Mouse (Mus musculus) midbrain, embryonic 12.5 days (tissue): ENCODE measurements around the gene Prmt7. TPM values are rescaled to one million over a fixed set of nuclear protein-coding genes. Genes with fewer than 3 reads are reported as not detected.
A peak's percentile ranks its signal among the peaks of the same experiment; 100 is the strongest.

Source experiments
- ATAC-seq: fragments of 200-750 bp; cut with Nextera tagmentation; 2 replicates; pipeline ENCODE4 v1.8.0; 2017; ENCODE audit warnings: low read depth, moderate TSS enrichment, moderate library complexity; ENCODE audit not compliant: low FRiP score
- H3K27ac ChIP-seq: fragments of 300-500 bp; sonication (generic); replicated peaks from 2 replicates; pipeline ENCODE4 v1.5.1; 2016; ENCODE audit warnings: mild to moderate bottlenecking
- H3K27me3 ChIP-seq: fragments of 300-500 bp; sonication (generic); 2 replicates; pipeline ENCODE4 v1.6.1; 2016; ENCODE audit warnings: mild to moderate bottlenecking
- H3K36me3 ChIP-seq: fragments of 300-500 bp; sonication (generic); 2 replicates; pipeline ENCODE4 v1.6.1; 2016
- H3K4me1 ChIP-seq: fragments of 300-500 bp; sonication (generic); 2 replicates; pipeline ENCODE4 v1.6.1; 2016
- H3K4me2 ChIP-seq: fragments of 300-500 bp; sonication (generic); replicated peaks from 2 replicates; pipeline ENCODE4 v1.6.1; 2016; ENCODE audit warnings: mild to moderate bottlenecking, moderate library complexity
- H3K4me3 ChIP-seq: fragments of 300-500 bp; sonication (generic); 2 replicates; pipeline ENCODE4 v1.5.1; 2016; ENCODE audit warnings: mild to moderate bottlenecking
- H3K9ac ChIP-seq: fragments of 300-500 bp; sonication (generic); replicated peaks from 2 replicates; pipeline ENCODE4 v1.6.1; 2016; ENCODE audit warnings: mild to moderate bottlenecking, moderate library complexity
- H3K9me3 ChIP-seq: fragments of 300-500 bp; sonication (generic); 2 replicates; pipeline ENCODE4 v1.6.1; 2016; ENCODE audit warnings: mild to moderate bottlenecking
- WGBS: fragments of 180-500 bp; shearing (Covaris S2); methylation state at CpG from one replicate; pipeline ENCODE4 v1.1.7; 2016; 5-methylcytosine and 5-hydroxymethylcytosine counted together
- polyA plus RNA-seq: library from polyadenylated mRNA; unstranded; fragments of >200 nt; fragmentation: Nextera tagmentation; extraction: Ambion mirVana; gene quantifications from 2 replicates; pipeline ENCODE4 v1.2.1, GENCODE M21; 2016

Gene Prmt7
- polyA plus RNA-seq, 1 experiment from 2014 or later = 59.9 TPM

DNA sequence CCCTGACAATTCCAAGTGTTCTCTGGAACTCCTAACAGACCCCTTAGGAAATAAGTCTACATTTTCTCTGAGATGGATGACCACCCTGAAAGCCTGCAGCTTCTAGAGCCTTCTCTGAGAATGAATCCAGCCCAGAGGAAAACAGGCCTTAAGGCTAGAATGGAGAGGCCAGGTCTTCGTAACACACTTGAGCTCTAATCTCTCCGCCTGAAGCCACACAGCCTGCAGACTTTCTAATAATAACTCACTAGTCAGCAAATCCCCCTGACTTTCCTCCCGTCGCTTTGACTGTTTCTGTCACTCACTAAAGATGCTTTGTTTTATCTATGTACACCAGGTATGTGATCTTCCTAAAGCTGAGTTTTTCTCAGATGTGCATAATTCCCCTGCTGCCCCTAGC, 60.6 kb downstream of the Prmt7 start:
- Histone ChIP-seq H3K36me3 (no peaks in the 10 kb centered on the region), H3K4me3 (no peak overlapping the region), H3K4me2 (no peak overlapping the region), H3K9ac (no peak overlapping the region), H3K27me3 (no peaks in the 10 kb centered on the region), H3K9me3 (no peaks in the 10 kb centered on the region), H3K27ac (peak overlapping the region; percentile 42; the same call in 1 of the 2 replicates), H3K4me1 (peaks cover 33% of the 10 kb centered on the region)
- 56% methylated on average over 4 of the region's 4 CpGs for WGBS
- ATAC-seq = no peak

DNA sequence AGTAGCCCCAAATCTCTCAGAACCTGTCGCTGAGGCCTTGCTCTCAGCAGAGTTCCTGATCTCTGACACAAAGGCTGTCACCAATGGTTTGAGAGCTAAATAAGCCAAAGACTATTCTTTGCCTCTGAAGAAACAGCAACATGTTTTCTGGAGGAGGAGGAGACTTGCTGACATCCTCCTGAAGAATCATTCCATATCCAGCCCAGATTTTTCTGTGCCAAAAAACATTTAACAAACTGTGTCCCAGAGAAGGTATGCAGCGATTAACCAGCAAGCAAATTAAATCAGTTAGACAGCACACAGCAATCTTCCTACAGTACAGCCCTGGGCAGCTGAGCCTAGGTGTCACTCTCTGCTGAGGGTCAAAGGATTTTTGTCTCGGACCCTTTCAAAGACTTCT, 62.7 kb downstream of the Prmt7 start:
- no peaks in the 10 kb centered on the region for H3K9me3 ChIP-seq
- H3K4me3 ChIP-seq = no peak overlapping the region
- 89% methylated on average over 3 of the region's 3 CpGs for WGBS
- ATAC-seq = no peak
- no peak overlapping the region for H3K27ac ChIP-seq
- H3K4me2 ChIP-seq = no peak overlapping the region
- no peaks in the 10 kb centered on the region for H3K27me3 ChIP-seq
- H3K36me3 ChIP-seq = no peaks in the 10 kb centered on the region
- H3K9ac ChIP-seq = no peak overlapping the region
- peaks cover 33% of the 10 kb centered on the region for H3K4me1 ChIP-seq

DNA sequence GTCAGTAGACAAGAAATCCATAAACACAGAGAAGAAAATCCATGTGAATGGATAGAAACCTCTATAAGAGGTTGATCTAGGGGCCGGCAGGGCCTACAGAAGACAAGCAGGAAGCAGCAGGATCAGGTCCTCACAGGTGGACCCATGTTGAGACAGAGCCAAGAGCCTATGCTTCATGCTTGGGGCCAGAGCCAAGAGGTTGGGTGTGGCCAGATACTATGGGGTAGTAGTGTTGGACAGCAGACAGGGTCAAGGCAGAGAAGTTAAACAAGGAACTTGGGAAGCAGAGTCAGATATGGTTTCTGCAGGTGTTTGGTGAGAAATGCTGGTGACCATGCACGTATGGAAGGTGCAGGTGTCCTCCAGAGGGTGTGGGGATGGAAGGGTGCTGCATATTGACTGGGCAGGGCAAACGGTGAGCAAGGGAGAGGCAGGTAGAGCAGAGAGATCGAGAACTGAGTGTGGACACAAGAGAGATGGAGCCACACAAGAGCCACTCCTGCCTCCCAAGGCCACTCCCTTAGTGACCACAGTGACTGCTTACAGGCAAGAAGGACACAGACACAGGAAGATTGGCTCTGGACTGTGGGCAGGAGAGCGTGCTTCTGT, 66.1 kb downstream of the Prmt7 start:
- WGBS = 88% methylated on average over 5 of the region's 5 CpGs
- no peak for ATAC-seq
- H3K9me3 ChIP-seq = no peaks in the 10 kb centered on the region
- H3K4me3 ChIP-seq = no peak overlapping the region
- H3K36me3 ChIP-seq = no peaks in the 10 kb centered on the region
- no peak overlapping the region for H3K27ac ChIP-seq
- H3K27me3 ChIP-seq = no peaks in the 10 kb centered on the region
- no peak overlapping the region for H3K4me2 ChIP-seq
- peaks cover 5% of the 10 kb centered on the region; the same call in 1 of the 2 replicates for H3K4me1 ChIP-seq
- no peak overlapping the region for H3K9ac ChIP-seq

DNA sequence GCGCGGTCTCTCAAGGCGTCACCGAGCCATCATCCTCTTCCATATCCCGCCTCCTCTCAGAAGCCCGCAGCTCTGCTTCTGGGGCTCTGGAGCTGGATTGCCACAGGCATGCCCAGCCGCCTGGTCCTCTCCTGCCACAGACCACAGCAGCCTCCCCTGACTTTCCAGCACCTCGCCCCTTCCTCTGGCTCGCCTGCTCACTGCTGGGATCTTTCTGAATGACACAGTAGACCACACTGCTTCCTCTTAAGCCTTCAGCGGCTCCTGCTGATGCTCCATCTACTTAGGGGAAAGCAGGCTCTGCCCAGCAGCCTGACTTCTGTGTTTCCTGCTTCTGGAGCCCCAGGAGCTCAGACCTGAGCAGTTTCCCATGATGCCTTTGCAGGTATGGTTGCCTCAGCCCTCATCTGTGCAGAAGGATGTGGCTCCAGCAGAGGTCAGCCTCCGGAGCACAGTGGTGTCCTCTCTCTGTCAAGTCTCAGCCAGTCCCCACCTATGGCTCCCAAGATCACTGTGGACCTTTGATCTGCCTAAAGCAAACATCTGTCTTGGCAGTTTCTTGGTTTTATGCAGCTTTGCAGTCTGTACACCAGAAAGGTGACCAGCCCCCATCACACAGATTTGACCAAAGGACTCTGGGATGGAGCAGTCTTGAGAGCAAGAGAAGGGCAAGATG, 67.8 kb downstream of the Prmt7 start:
- Histone ChIP-seq H3K4me1 (no peaks in the 10 kb centered on the region), H3K4me3 (no peak overlapping the region), H3K4me2 (no peak overlapping the region), H3K27me3 (no peaks in the 10 kb centered on the region), H3K36me3 (0 out of 2 replicates have a peak, but pooled peaks cover 8% of the 10 kb centered on the region), H3K9me3 (no peaks in the 10 kb centered on the region), H3K27ac (no peak overlapping the region), H3K9ac (no peak overlapping the region)
- no peak for ATAC-seq
- 83% methylated on average over 11 of the region's 11 CpGs for WGBS

DNA sequence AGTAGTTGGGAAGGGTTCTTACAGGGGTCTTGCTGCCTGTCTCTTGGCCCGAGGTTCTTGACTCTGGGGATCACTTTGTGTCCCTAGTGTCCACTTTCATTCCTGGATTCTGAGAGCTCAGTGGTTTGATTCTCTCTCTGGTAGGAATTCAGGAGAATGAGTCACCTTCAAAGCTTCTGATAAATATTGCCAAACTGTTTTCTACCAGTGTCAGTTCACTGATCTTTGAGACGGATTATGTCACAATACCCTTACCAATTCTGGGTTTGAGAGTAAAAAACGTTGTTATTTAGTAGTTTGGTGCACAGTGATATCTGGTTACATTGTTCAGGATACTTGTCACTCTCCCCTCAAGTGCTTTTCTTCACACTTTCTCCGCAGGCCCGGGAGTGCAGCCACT, 69.4 kb downstream of the Prmt7 start:
- no peak overlapping the region for H3K27ac ChIP-seq
- H3K9me3 ChIP-seq = no peaks in the 10 kb centered on the region
- H3K4me3 ChIP-seq = no peak overlapping the region
- H3K4me1 ChIP-seq = no peaks in the 10 kb centered on the region
- H3K27me3 ChIP-seq = no peaks in the 10 kb centered on the region
- H3K36me3 ChIP-seq = 0 out of 2 replicates have a peak, but pooled peaks cover 9% of the 10 kb centered on the region
- no peak overlapping the region for H3K4me2 ChIP-seq
- no peak for ATAC-seq
- H3K9ac ChIP-seq = no peak overlapping the region
- WGBS = 60% methylated on average over 5 of the region's 5 CpGs

DNA sequence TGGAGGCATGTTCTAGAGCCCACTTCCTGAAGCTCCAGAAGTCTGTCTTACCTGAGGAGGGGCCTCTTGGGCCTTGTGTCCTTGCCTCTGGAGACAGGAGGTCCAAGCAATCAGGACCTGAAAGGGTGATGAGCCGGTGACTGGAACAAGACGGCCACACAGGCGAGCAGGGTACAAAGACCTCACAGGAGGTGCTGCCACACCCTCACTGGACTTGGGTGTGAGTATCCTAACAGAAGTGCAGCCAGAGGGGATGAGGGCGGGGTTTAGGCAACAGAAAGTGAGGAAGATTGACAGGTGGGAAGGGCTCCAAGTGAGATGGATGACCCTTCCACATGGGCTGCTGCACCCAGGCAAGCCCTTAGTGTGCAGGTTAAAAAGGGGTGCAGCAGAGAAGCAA, 70.1 kb downstream of the Prmt7 start:
- ATAC-seq = no peak
- WGBS = 47% methylated on average over 4 of the region's 4 CpGs
- Histone ChIP-seq H3K4me1 (no peaks in the 10 kb centered on the region), H3K4me3 (no peak overlapping the region), H3K27ac (no peak overlapping the region), H3K9me3 (no peaks in the 10 kb centered on the region), H3K4me2 (no peak overlapping the region), H3K36me3 (0 out of 2 replicates have a peak, but pooled peaks cover 9% of the 10 kb centered on the region), H3K9ac (no peak overlapping the region), H3K27me3 (no peaks in the 10 kb centered on the region)

DNA sequence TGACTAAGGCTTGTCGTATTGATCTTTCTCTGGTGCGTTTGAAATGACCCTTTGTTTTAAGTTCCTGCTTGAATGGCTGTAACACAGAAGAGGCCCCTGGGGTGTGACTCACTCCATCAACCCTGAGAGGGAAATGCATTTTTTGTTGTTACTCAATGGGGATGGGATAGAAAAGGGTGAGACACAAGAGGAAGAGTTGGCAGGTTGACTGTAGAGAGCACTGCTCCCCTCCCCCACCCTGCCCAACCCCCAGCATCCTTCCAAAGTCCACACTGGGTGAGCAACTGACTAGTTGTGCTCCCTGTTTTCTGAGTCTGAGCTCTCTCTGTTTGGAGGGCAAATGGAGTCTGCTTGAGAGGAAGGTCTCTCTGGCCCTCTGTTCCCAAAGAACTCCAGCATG, 76.7 kb downstream of the Prmt7 start:
- Histone ChIP-seq H3K27me3 (no peaks in the 10 kb centered on the region), H3K4me2 (no peak overlapping the region), H3K27ac (no peak overlapping the region), H3K4me3 (no peak overlapping the region), H3K4me1 (peaks cover 4% of the 10 kb centered on the region; the same call in 1 of the 2 replicates), H3K9ac (no peak overlapping the region), H3K9me3 (no peaks in the 10 kb centered on the region), H3K36me3 (0 out of 2 replicates have a peak, but pooled peaks cover 9% of the 10 kb centered on the region)
- WGBS = 39% methylated on average over 2 of the region's 2 CpGs
- no peak for ATAC-seq

DNA sequence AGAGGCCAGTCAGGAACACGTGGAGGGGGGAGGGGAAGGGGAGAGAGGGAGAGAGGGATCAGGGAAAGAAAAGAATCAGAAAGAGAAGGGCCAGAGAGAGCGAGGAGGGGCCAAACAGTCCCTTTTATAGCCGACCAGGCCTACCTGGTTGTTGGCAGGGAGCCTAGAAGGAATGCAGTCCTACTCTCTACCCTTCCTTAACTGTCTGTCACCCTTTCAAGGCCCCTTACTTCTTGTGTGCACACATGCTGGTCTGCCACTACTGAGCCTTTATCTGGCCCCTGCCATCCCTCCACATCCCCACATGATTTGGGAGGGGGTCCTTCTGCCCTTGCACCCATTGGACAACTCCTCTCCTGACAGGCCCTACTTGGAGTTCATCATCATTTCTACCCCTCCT, 78.0 kb downstream of the Prmt7 start:
- 33% methylated on average over 3 of the region's 3 CpGs for WGBS

DNA sequence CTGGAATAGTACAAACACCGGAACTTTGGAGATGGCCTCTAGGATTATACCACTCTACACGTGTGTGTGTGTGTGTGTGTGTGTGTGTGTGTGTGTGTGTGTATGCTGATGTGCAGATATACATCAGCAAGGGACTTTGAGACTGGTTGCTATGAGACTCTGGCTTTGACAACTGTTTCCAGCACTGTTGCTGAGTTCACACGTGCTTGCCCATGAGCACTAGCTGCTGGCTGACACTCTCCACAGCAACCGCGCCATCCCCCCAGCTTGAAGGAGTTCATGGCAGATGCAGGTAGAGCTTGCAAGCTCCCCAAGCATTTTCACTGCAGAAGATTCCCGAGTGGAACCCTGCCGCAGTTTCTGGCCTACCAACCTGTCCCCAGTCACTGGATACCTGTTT, 78.7 kb downstream of the Prmt7 start:
- H3K4me3 ChIP-seq = no peak overlapping the region
- H3K9me3 ChIP-seq = no peaks in the 10 kb centered on the region
- 61% methylated on average over 7 of the region's 7 CpGs for WGBS
- H3K4me1 ChIP-seq = peaks cover 13% of the 10 kb centered on the region; the same call in 1 of the 2 replicates
- no peak overlapping the region for H3K4me2 ChIP-seq
- ATAC-seq = no peak
- H3K36me3 ChIP-seq = no peaks in the 10 kb centered on the region
- no peak overlapping the region for H3K9ac ChIP-seq
- no peaks in the 10 kb centered on the region for H3K27me3 ChIP-seq
- no peak overlapping the region for H3K27ac ChIP-seq

More for the DNA sequence above, 78.0 kb downstream of the Prmt7 start:
- H3K27me3 ChIP-seq = no peaks in the 10 kb centered on the region
- no peaks in the 10 kb centered on the region for H3K9me3 ChIP-seq
- H3K36me3 ChIP-seq = no peaks in the 10 kb centered on the region
- no peak overlapping the region for H3K4me2 ChIP-seq
- no peak overlapping the region for H3K27ac ChIP-seq
- H3K9ac ChIP-seq = no peak overlapping the region
- peaks cover 13% of the 10 kb centered on the region; the same call in 1 of the 2 replicates for H3K4me1 ChIP-seq
- H3K4me3 ChIP-seq = no peak overlapping the region
- ATAC-seq = no peak

DNA sequence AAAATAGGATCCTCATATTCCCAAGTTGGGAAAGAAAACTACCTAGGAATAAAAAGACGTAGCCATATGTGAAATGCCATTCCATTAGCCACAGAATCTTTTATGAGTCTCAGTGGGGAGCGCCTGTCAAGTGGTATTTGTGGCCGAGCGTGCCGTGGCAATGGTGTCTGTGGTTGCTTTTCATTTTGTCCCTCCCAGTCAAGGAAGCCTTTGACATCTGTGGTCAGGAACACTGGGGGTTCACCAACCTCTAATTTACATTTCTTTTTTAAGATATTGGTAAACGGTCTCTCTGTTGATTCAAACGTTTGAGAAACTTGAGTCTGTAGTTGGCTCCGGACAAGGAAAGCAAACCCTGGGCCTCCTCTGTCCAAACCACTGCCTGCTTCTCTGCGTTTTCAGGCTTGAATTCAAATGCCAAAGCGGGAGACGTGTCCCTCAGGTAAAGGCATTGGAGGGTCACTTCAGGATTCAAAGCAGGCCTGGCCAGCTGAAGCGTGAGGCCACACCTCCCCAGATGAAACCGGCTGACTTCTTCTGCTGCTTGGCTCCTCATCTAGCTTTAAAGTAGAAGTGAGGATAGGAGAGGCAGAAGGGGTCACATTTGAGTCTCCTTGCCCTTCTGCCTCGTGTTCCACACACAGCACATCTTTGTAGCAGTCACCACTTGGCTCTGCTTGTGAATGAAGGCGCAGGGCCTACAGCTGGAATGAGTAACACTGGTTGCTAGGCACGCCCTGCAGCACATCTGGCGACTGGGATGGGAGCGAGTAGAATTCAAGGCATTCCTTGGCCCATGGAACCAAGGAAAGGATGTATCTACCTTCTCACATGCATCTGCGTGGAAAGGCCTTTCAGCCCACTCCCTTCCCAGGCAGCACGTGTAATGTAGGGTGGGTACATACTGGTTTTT, 82.0 kb downstream of the Prmt7 start:
- Histone ChIP-seq H3K27me3 (no peaks in the 10 kb centered on the region), H3K36me3 (no peaks in the 10 kb centered on the region), H3K9ac (no peak overlapping the region), H3K4me2 (no peak overlapping the region), H3K4me1 (peaks cover 13% of the 10 kb centered on the region; the same call in 1 of the 2 replicates), H3K9me3 (no peaks in the 10 kb centered on the region), H3K27ac (no peak overlapping the region), H3K4me3 (no peak overlapping the region)
- ATAC-seq = no peak
- WGBS = 72% methylated on average over 20 of the region's 20 CpGs

DNA sequence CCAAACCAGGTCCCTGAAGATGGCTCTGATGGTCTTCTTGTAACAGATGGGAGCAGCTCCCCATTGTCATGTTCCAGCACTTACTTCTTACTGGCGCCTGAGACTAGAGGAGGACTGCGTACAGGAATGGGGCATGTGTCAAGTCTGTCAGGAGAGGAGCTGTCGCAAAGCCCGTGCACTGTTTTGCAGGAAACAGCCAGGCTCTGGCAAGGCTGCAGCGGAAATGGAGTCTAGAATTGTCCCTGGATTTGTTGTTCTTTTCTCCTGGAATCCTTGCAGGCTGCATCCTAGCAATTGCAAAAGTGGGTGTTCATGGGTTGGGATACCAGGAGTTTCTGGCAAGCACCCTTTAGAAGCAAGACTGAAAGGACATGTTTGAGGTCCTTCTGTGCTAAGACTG, 87.5 kb downstream of the Prmt7 start:
- Histone ChIP-seq H3K4me3 (no peak overlapping the region), H3K4me1 (peaks cover 7% of the 10 kb centered on the region; the same call in 1 of the 2 replicates), H3K36me3 (no peaks in the 10 kb centered on the region), H3K9me3 (no peaks in the 10 kb centered on the region), H3K9ac (no peak overlapping the region), H3K4me2 (no peak overlapping the region), H3K27me3 (no peaks in the 10 kb centered on the region), H3K27ac (no peak overlapping the region)
- 82% methylated on average over 5 of the region's 5 CpGs for WGBS
- ATAC-seq = no peak

DNA sequence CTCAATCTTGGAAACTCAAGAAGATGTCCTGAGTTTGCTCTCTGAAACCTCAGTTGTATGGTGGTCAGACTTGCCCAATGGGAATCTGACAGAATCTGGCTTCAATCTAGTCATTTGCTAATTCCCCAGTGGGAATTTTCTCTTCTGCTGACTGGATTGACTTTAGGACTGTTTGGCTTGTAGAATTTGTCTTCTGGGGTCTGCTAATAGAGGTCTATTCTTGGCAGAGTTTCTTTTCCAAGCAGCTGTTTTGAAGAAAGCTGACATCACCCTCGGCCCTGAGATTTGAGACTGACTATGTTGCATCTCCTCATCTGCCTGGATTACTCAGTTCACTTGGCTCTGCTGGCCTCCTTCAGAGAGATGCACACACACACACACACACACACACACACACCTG, 88.1 kb downstream of the Prmt7 start:
- H3K4me1 ChIP-seq = peaks cover 7% of the 10 kb centered on the region; the same call in 1 of the 2 replicates
- H3K9me3 ChIP-seq = no peaks in the 10 kb centered on the region
- 81% methylated on average over 1 of the region's 1 CpGs for WGBS
- no peak for ATAC-seq
- H3K9ac ChIP-seq = no peak overlapping the region
- no peaks in the 10 kb centered on the region for H3K36me3 ChIP-seq
- no peak overlapping the region for H3K4me3 ChIP-seq
- no peaks in the 10 kb centered on the region for H3K27me3 ChIP-seq
- H3K4me2 ChIP-seq = no peak overlapping the region
- no peak overlapping the region for H3K27ac ChIP-seq
